In the genomic region with DNA sequence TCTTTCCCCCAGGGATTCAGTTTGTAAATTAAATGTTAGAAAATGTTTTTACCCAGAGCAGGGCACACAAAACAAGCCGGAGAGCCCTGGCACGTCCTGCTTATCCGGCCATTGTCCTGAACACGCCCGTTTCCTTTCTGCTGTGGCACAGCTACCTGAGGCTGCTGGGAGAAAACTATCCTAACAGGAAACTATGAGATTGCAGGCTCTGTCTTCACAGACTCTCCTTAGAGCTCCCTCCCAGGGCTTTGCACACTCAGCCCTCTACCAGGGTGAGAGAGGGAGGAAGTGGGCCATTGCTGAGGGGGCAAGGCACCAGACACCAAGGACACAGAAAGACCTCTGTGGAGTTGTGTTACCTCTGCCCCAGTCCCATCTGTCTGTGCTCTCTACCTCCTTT, we compare ENCODE assay signal across 9 mouse cellular contexts. TPM values are rescaled to one million over a fixed set of nuclear protein-coding genes. Genes with fewer than 3 reads are reported as not detected.
A peak's percentile ranks its signal among the peaks of the same experiment; 100 is the strongest.
DNase-seq lines count a peak whose midpoint lies in the region; ATAC-seq and TF ChIP-seq lines count a peak whose summit lies in the region.
"Had no signal": no experiment of that assay in that cellular context is flagged by ENCODE, and none has a peak within 500 bp of the region (broad histone marks: within the 10 kb centered on the region; RNA-seq: fewer than 3 reads in every experiment).

No protein-coding gene starts in this region.

- WGBS in hindbrain, embryonic 13.5 days: 85% methylated on average over 5 of the region's 5 CpGs
- WGBS in hindbrain, embryonic 12.5 days: 70% methylated on average over 5 of the region's 5 CpGs
- WGBS in embryonic facial prominence, embryonic 10.5 days: 61% methylated on average over 5 of the region's 5 CpGs
- 59% methylated on average over 5 of the region's 5 CpGs for WGBS in heart, postnatal 0 days
- WGBS in lung, embryonic 16.5 days: 66% methylated on average over 5 of the region's 5 CpGs
- WGBS in midbrain, embryonic 11.5 days: 71% methylated on average over 5 of the region's 5 CpGs

- no peak overlapping the region for H3K4me2 ChIP-seq in hindbrain, embryonic 13.5 days
- no peak overlapping the region for H3K4me2 ChIP-seq in hindbrain, embryonic 12.5 days (replicated peaks)
- no peak overlapping the region for H3K4me2 ChIP-seq in heart, postnatal 0 days (ENCODE audit: low read depth, low read length)
- H3K4me2 ChIP-seq in lung, embryonic 16.5 days (ENCODE audit: low read depth, low read length): no peak overlapping the region
- no peak overlapping the region for H3K4me2 ChIP-seq in midbrain, embryonic 11.5 days
- H3K4me2 ChIP-seq: neural tube, embryonic 15.5 days had no signal

- no peak overlapping the region for H3K9ac ChIP-seq in hindbrain, embryonic 13.5 days
- H3K9ac ChIP-seq in hindbrain, embryonic 12.5 days: no peak overlapping the region
- H3K9ac ChIP-seq in heart, postnatal 0 days (replicated peaks; ENCODE audit: low read depth, low read length): no peak overlapping the region
- H3K9ac ChIP-seq in lung, embryonic 16.5 days (ENCODE audit: low read length): no peak overlapping the region
- H3K9ac ChIP-seq in midbrain, embryonic 11.5 days (ENCODE audit: low read length): no peak overlapping the region
- H3K9ac ChIP-seq: neural tube, embryonic 15.5 days had no signal

- no peaks in the 10 kb centered on the region for H3K9me3 ChIP-seq in hindbrain, embryonic 13.5 days
- H3K9me3 ChIP-seq in hindbrain, embryonic 12.5 days (replicated peaks): no peaks in the 10 kb centered on the region
- no peaks in the 10 kb centered on the region for H3K9me3 ChIP-seq in embryonic facial prominence, embryonic 10.5 days
- H3K9me3 ChIP-seq in heart, postnatal 0 days (replicated peaks; ENCODE audit: control insufficient read depth, low read length): no peaks in the 10 kb centered on the region
- H3K9me3 ChIP-seq in lung, embryonic 16.5 days (ENCODE audit: control insufficient read depth, low read length): no peaks in the 10 kb centered on the region
- H3K9me3 ChIP-seq in midbrain, embryonic 11.5 days (ENCODE audit: control insufficient read depth, low read length): no peaks in the 10 kb centered on the region
- H3K9me3 ChIP-seq: neural tube, embryonic 15.5 days had no signal

- no peaks in the 10 kb centered on the region for H3K36me3 ChIP-seq in hindbrain, embryonic 13.5 days
- H3K36me3 ChIP-seq in hindbrain, embryonic 12.5 days: no peaks in the 10 kb centered on the region
- no peaks in the 10 kb centered on the region for H3K36me3 ChIP-seq in embryonic facial prominence, embryonic 10.5 days (replicated peaks)
- H3K36me3 ChIP-seq in heart, postnatal 0 days (replicated peaks; ENCODE audit: control insufficient read depth, insufficient read depth, low read length): no peaks in the 10 kb centered on the region
- H3K36me3 ChIP-seq in lung, embryonic 16.5 days (ENCODE audit: control insufficient read depth, insufficient read depth, low read length): no peaks in the 10 kb centered on the region
- no peaks in the 10 kb centered on the region for H3K36me3 ChIP-seq in midbrain, embryonic 11.5 days (ENCODE audit: control insufficient read depth, insufficient read depth, low read length)
- H3K36me3 ChIP-seq: neural tube, embryonic 15.5 days had no signal

- 0 out of 2 replicates have a peak, but pooled peaks cover 4% of the 10 kb centered on the region for H3K27me3 ChIP-seq in hindbrain, embryonic 13.5 days
- H3K27me3 ChIP-seq in hindbrain, embryonic 12.5 days: 0 out of 2 replicates have a peak, but pooled peaks cover 5% of the 10 kb centered on the region
- H3K27me3 ChIP-seq in embryonic facial prominence, embryonic 10.5 days (replicated peaks; ENCODE audit: low read depth, poor library complexity, severe bottlenecking): peaks cover 6% of the 10 kb centered on the region; the same call in 1 of the 2 replicates
- H3K27me3 ChIP-seq in heart, postnatal 0 days (ENCODE audit: control insufficient read depth, insufficient read depth, low read length): no peaks in the 10 kb centered on the region
- H3K27me3 ChIP-seq in lung, embryonic 16.5 days (ENCODE audit: control insufficient read depth, insufficient read depth, low read depth, low read length): no peaks in the 10 kb centered on the region
- no peaks in the 10 kb centered on the region for H3K27me3 ChIP-seq in midbrain, embryonic 11.5 days (ENCODE audit: control insufficient read depth, insufficient read depth, low read length)
- H3K27me3 ChIP-seq: neural tube, embryonic 15.5 days had no signal

- no peak for TF ChIP-seq CTCF in heart, postnatal 0 days (IDR thresholded peaks at IDR 0.05; ENCODE audit: low read depth)

- ATAC-seq in hindbrain, embryonic 13.5 days (ENCODE audit: low FRiP score): no peak
- no peak for ATAC-seq in hindbrain, embryonic 12.5 days (ENCODE audit: low FRiP score)
- peak; percentile 51; the same call in 1 of the 2 replicates for ATAC-seq in heart, postnatal 0 days (ENCODE audit: insufficient read depth, low read depth)
- ATAC-seq in lung, embryonic 16.5 days (ENCODE audit: low read depth): peak; percentile 49
- ATAC-seq in midbrain, embryonic 11.5 days (ENCODE audit: low FRiP score): no peak

- H3K27ac ChIP-seq in hindbrain, embryonic 13.5 days: peak overlapping the region; percentile 23; the same call in 1 of the 2 replicates
- H3K27ac ChIP-seq in hindbrain, embryonic 12.5 days: no peak overlapping the region
- peak overlapping the region; percentile 40 for H3K27ac ChIP-seq in embryonic facial prominence, embryonic 10.5 days (replicated peaks)
- peak overlapping the region; percentile 66 for H3K27ac ChIP-seq in heart, postnatal 0 days (ENCODE audit: low read depth)
- peak overlapping the region; percentile 87 for H3K27ac ChIP-seq in lung, embryonic 16.5 days (ENCODE audit: low read length)
- no peak overlapping the region for H3K27ac ChIP-seq in midbrain, embryonic 11.5 days (ENCODE audit: low read depth, low read length)
- H3K27ac ChIP-seq: neural tube, embryonic 15.5 days had no signal

- DNase-seq in embryonic facial prominence, embryonic 10.5 days (ENCODE audit: low spot score): no peak
- no peak for DNase-seq in heart, postnatal 0 days (ENCODE audit: low spot score)
- DNase-seq in cerebellum, postnatal 14 days: no peak
- DNase-seq in MN1 (ENCODE audit: low spot score): no peak
- no peak for DNase-seq in midbrain, embryonic 11.5 days (ENCODE audit: low spot score, missing footprints)

- H3K4me1 ChIP-seq in hindbrain, embryonic 13.5 days (replicated peaks): no peaks in the 10 kb centered on the region
- peaks cover 4% of the 10 kb centered on the region; the same call in 1 of the 2 replicates for H3K4me1 ChIP-seq in hindbrain, embryonic 12.5 days
- H3K4me1 ChIP-seq in embryonic facial prominence, embryonic 10.5 days: peaks cover 57% of the 10 kb centered on the region
- no peaks in the 10 kb centered on the region for H3K4me1 ChIP-seq in heart, postnatal 0 days (ENCODE audit: control insufficient read depth, insufficient read depth)
- peaks cover 18% of the 10 kb centered on the region for H3K4me1 ChIP-seq in lung, embryonic 16.5 days (replicated peaks; ENCODE audit: control insufficient read depth, insufficient read depth, low read length)
- H3K4me1 ChIP-seq in midbrain, embryonic 11.5 days (ENCODE audit: control insufficient read depth, insufficient read depth, low read length): no peaks in the 10 kb centered on the region
- H3K4me1 ChIP-seq: neural tube, embryonic 15.5 days had no signal

- H3K4me3 ChIP-seq in hindbrain, embryonic 13.5 days: no peak overlapping the region
- H3K4me3 ChIP-seq in hindbrain, embryonic 12.5 days: no peak overlapping the region
- H3K4me3 ChIP-seq in embryonic facial prominence, embryonic 10.5 days: no peak overlapping the region
- no peak overlapping the region for H3K4me3 ChIP-seq in heart, postnatal 0 days (ENCODE audit: low read depth, low read length)
- no peak overlapping the region for H3K4me3 ChIP-seq in lung, embryonic 16.5 days (ENCODE audit: low read length)
- H3K4me3 ChIP-seq in midbrain, embryonic 11.5 days (ENCODE audit: low read depth, low read length): no peak overlapping the region
- H3K4me3 ChIP-seq: neural tube, embryonic 15.5 days had no signal

- TF ChIP-seq EP300 in heart, postnatal 0 days (IDR thresholded peaks at IDR 0.05; ENCODE audit: low read depth): no peak

RNA-seq across cellular contexts. Expression of a gene that starts 8.9 kb away (rescaled TPM):
- polyA plus RNA-seq in hindbrain, embryonic 13.5 days (2015; fragmentation: Nextera tagmentation; extraction: Ambion mirVana): 15.1 and 15.7 TPM in 2 replicates
- polyA plus RNA-seq in hindbrain, embryonic 12.5 days (2016; fragmentation: Nextera tagmentation; extraction: Ambion mirVana): 29.9 and 32.6 TPM in 2 replicates
- 33.4 and 34.8 TPM in 2 replicates for polyA plus RNA-seq in embryonic facial prominence, embryonic 10.5 days (2016; fragmentation: Nextera tagmentation; extraction: Ambion mirVana)
- total RNA-seq in heart, postnatal 0 days (2014; rRNA removed; ENCODE audit: low replicate concordance): 37.1 and 52.8 TPM in 2 replicates
- polyA plus RNA-seq in heart, postnatal 0 days (2015; fragmentation: Nextera tagmentation; extraction: Ambion mirVana): 39.8 and 40.1 TPM in 2 replicates
- 115 and 117 TPM in 2 replicates for polyA plus RNA-seq in lung, embryonic 16.5 days (2015; fragmentation: Nextera tagmentation; extraction: Ambion mirVana)
- polyA plus RNA-seq in midbrain, embryonic 11.5 days (2014; fragmentation: Nextera tagmentation; extraction: Ambion mirVana): 19.0 and 19.2 TPM in 2 replicates

RNA-seq across cellular contexts. Expression of a gene that starts 19.8 kb away (rescaled TPM):
- polyA plus RNA-seq in hindbrain, embryonic 13.5 days (2015; fragmentation: Nextera tagmentation; extraction: Ambion mirVana): 0.29 and 0.31 TPM in 2 replicates
- polyA plus RNA-seq in hindbrain, embryonic 12.5 days (2016; fragmentation: Nextera tagmentation; extraction: Ambion mirVana): 0.48 and 0.49 TPM in 2 replicates
- 0.57 and 0.87 TPM in 2 replicates for polyA plus RNA-seq in embryonic facial prominence, embryonic 10.5 days (2016; fragmentation: Nextera tagmentation; extraction: Ambion mirVana)
- total RNA-seq in heart, postnatal 0 days (2014; rRNA removed; ENCODE audit: low replicate concordance): 0.46 and 1.3 TPM in 2 replicates
- polyA plus RNA-seq in heart, postnatal 0 days (2015; fragmentation: Nextera tagmentation; extraction: Ambion mirVana): 0.37 and 0.46 TPM in 2 replicates
- 9.1 and 13.4 TPM in 2 replicates for polyA plus RNA-seq in lung, embryonic 16.5 days (2015; fragmentation: Nextera tagmentation; extraction: Ambion mirVana)
- 0.33 and 0.77 TPM in 2 replicates for polyA plus RNA-seq in midbrain, embryonic 11.5 days (2014; fragmentation: Nextera tagmentation; extraction: Ambion mirVana)

RNA-seq across cellular contexts. Expression of a gene that starts 26.6 kb away (rescaled TPM):
- 13.5 and 15.2 TPM in 2 replicates for polyA plus RNA-seq in hindbrain, embryonic 13.5 days (2015; fragmentation: Nextera tagmentation; extraction: Ambion mirVana)
- polyA plus RNA-seq in hindbrain, embryonic 12.5 days (2016; fragmentation: Nextera tagmentation; extraction: Ambion mirVana): 19.6 and 20.6 TPM in 2 replicates
- 26.9 and 28.8 TPM in 2 replicates for polyA plus RNA-seq in embryonic facial prominence, embryonic 10.5 days (2016; fragmentation: Nextera tagmentation; extraction: Ambion mirVana)
- total RNA-seq in heart, postnatal 0 days (2014; rRNA removed; ENCODE audit: low replicate concordance): 76.7 and 93.9 TPM in 2 replicates
- polyA plus RNA-seq in heart, postnatal 0 days (2015; fragmentation: Nextera tagmentation; extraction: Ambion mirVana): 37.7 and 38.3 TPM in 2 replicates
- 91.1 and 96.4 TPM in 2 replicates for polyA plus RNA-seq in lung, embryonic 16.5 days (2015; fragmentation: Nextera tagmentation; extraction: Ambion mirVana)
- polyA plus RNA-seq in midbrain, embryonic 11.5 days (2014; fragmentation: Nextera tagmentation; extraction: Ambion mirVana): 18.0 and 19.7 TPM in 2 replicates

RNA-seq across cellular contexts. Expression of a gene that starts 40.3 kb away (rescaled TPM):
- polyA plus RNA-seq in hindbrain, embryonic 13.5 days (2015; fragmentation: Nextera tagmentation; extraction: Ambion mirVana): 0.12 TPM in 2 replicates
- polyA plus RNA-seq in hindbrain, embryonic 12.5 days (2016; fragmentation: Nextera tagmentation; extraction: Ambion mirVana): 0.18 and 0.22 TPM in 2 replicates
- 0.21 and 0.32 TPM in 2 replicates for polyA plus RNA-seq in embryonic facial prominence, embryonic 10.5 days (2016; fragmentation: Nextera tagmentation; extraction: Ambion mirVana)
- not detected in 2 replicates for total RNA-seq in heart, postnatal 0 days (2014; rRNA removed; ENCODE audit: low replicate concordance)
- 0.05 and 0.10 TPM in 2 replicates for polyA plus RNA-seq in heart, postnatal 0 days (2015; fragmentation: Nextera tagmentation; extraction: Ambion mirVana)
- polyA plus RNA-seq in lung, embryonic 16.5 days (2015; fragmentation: Nextera tagmentation; extraction: Ambion mirVana): 0.49 and 0.99 TPM in 2 replicates
- polyA plus RNA-seq in midbrain, embryonic 11.5 days (2014; fragmentation: Nextera tagmentation; extraction: Ambion mirVana): not detected in 2 replicates

RNA-seq across cellular contexts. Expression of a gene that starts 54.4 kb away (rescaled TPM):
- polyA plus RNA-seq in hindbrain, embryonic 13.5 days (2015; fragmentation: Nextera tagmentation; extraction: Ambion mirVana): not detected in 2 replicates
- polyA plus RNA-seq in hindbrain, embryonic 12.5 days (2016; fragmentation: Nextera tagmentation; extraction: Ambion mirVana): 0.16 TPM in 1 of 2 replicates, not detected in the other
- polyA plus RNA-seq in embryonic facial prominence, embryonic 10.5 days (2016; fragmentation: Nextera tagmentation; extraction: Ambion mirVana): 0.16 and 0.19 TPM in 2 replicates
- not detected in 2 replicates for total RNA-seq in heart, postnatal 0 days (2014; rRNA removed; ENCODE audit: low replicate concordance)
- not detected in 2 replicates for polyA plus RNA-seq in heart, postnatal 0 days (2015; fragmentation: Nextera tagmentation; extraction: Ambion mirVana)
- 0.16 TPM in 1 of 2 replicates, not detected in the other for polyA plus RNA-seq in lung, embryonic 16.5 days (2015; fragmentation: Nextera tagmentation; extraction: Ambion mirVana)
- polyA plus RNA-seq in midbrain, embryonic 11.5 days (2014; fragmentation: Nextera tagmentation; extraction: Ambion mirVana): 0.08 TPM in 1 of 2 replicates, not detected in the other
- polyA plus RNA-seq: neural tube, embryonic 15.5 days had no signal

Comparison
In these comparisons a context has a peak if more than half of its experiments do, and no peak if none do; other contexts are left out.
1. H3K27ac ChIP-seq: peak in hindbrain, embryonic 13.5 days (single experiment), embryonic facial prominence, embryonic 10.5 days (single experiment), heart, postnatal 0 days (single experiment) and lung, embryonic 16.5 days (single experiment); none in hindbrain, embryonic 12.5 days (single experiment) and midbrain, embryonic 11.5 days (single experiment).
2. ATAC-seq: peak in heart, postnatal 0 days (single experiment) and lung, embryonic 16.5 days (single experiment); none in hindbrain, embryonic 13.5 days (single experiment), hindbrain, embryonic 12.5 days (single experiment) and midbrain, embryonic 11.5 days (single experiment).